Mouse (Mus musculus): Measurements from ENCODE around the gene Slc25a47.

GRCm38 (mm10) chr12:108894432-108894816 is 58.6 kb downstream of the Slc25a47 start:
- TF ChIP-seq POLR2A (IDR thresholded peaks at IDR 0.05; ENCODE audit: low read depth, low read length) (no peak), CTCF (conservative IDR thresholded peaks at IDR 0.05 in 1 of 2, IDR thresholded peaks at IDR 0.05 in 1 of 2; ENCODE audit: low read depth in 2 of 2, low read length in 2 of 2) (no peak), KAT2A (IDR thresholded peaks at IDR 0.05; ENCODE audit: insufficient replicate concordance, low read length) (no peak), ZKSCAN1 (IDR thresholded peaks at IDR 0.05; ENCODE audit: borderline replicate concordance, low read depth, low read length) (no peak), USF1 (IDR thresholded peaks at IDR 0.05; ENCODE audit: low read depth, low read length) (no peak), POLR2AphosphoS2 (IDR thresholded peaks at IDR 0.05; ENCODE audit: low read depth, low read length) (no peak), ZNF384 (IDR thresholded peaks at IDR 0.05; ENCODE audit: low read depth, low read length) (no peak), CHD2 (IDR thresholded peaks at IDR 0.05; ENCODE audit: low read length) (no peak), NELFE (IDR thresholded peaks at IDR 0.05; ENCODE audit: low read depth, low read length) (no peak), ZMIZ1 (IDR thresholded peaks at IDR 0.05; ENCODE audit: low read depth, low read length) (no peak)
